Mouse (Mus musculus): ENCODE measurements at regions not wholly inside any gene's neighbourhood (a gene's known extent, or its start where the extent isn't known, plus 50 kb on each side); places are given as distances from the start of the nearest gene placed in this dataset.

- Histone ChIP-seq H3K27ac (no peak overlapping the region), H3K4me3 (no peak overlapping the region)
- DNase-seq (ENCODE audit: extremely low spot score in 1 of 2, low spot score in 2 of 2) = no peak
- intact Hi-C loops (cut with DNase I) = no loop called here
- TF ChIP-seq CTCF (IDR thresholded peaks at IDR 0.05) = no peak
Measured at GRCm38 (mm10) chr1:23462411-23462810, 64.8 kb upstream of the Ogfrl1 start.

DNA sequence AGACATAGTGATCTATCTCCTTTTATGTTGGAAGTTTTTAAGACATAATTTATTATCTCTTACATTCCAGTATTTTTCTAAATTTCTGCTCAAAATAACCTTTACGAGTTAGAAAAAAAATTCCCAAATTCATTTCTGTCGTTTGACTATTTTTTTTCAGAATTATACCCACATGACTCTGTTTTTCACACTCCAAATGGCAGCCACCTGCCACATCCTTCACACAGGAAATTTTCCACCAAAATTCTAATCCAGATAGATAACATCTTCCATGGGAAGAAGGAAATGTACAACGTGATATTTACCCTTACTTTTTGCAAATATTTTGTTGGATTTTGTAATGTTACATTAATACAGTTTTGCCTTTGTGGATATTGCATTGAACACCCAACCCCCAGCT lies 66.5 kb upstream of the Ogfrl1 start:
- H3K4me3 ChIP-seq = no peak overlapping the region
- intact Hi-C loops (cut with DNase I) = no loop called here
- no peak for DNase-seq (ENCODE audit: extremely low spot score in 1 of 2, low spot score in 2 of 2)
- H3K27ac ChIP-seq = no peak overlapping the region
- no peak for TF ChIP-seq CTCF (IDR thresholded peaks at IDR 0.05)

DNA sequence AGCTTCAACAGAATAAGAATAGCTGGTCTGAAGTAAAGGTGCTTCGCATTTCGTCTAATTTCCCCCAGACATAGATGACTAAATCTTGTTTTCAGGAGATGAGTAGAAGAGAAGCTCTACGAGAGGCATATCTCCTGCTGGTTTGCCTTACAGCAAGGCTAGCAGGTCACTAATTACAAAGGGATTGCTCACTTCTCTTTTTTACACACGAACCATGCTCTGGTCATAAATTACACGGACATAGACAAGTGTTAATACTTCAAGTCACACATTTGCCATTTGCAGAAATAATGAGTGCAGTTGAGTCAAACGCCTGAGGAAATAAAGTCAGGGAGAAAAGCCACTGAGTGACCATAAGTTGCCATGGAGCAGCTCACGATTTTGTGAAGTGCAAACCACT lies 68.8 kb upstream of the Ogfrl1 start:
- DNase-seq (ENCODE audit: extremely low spot score in 1 of 2, low spot score in 2 of 2) = no peak
- no peak for TF ChIP-seq CTCF (IDR thresholded peaks at IDR 0.05)
- Histone ChIP-seq H3K4me3 (no peak overlapping the region), H3K27ac (no peak overlapping the region)
- intact Hi-C loops (cut with DNase I) = no loop called here

GRCm38 (mm10) chr1:23467405-23467804 lies 69.8 kb upstream of the Ogfrl1 start:
- intact Hi-C loops (cut with DNase I) = no loop called here
- no peak overlapping the region for H3K4me3 ChIP-seq
- no peak overlapping the region for H3K27ac ChIP-seq
- TF ChIP-seq CTCF (IDR thresholded peaks at IDR 0.05) = no peak
- no peak for DNase-seq (ENCODE audit: extremely low spot score in 1 of 2, low spot score in 2 of 2)

GRCm38 (mm10) chr1:23480776-23481320 lies 83.3 kb upstream of the Ogfrl1 start:
- intact Hi-C loops (cut with DNase I) = no loop called here
- DNase-seq (ENCODE audit: extremely low spot score in 1 of 2, low spot score in 2 of 2) = no peak

GRCm38 (mm10) chr1:23484566-23484965 lies 87.0 kb upstream of the Ogfrl1 start:
- no peak for DNase-seq (ENCODE audit: extremely low spot score in 1 of 2, low spot score in 2 of 2)
- intact Hi-C loops (cut with DNase I) = no loop called here
- no peak for TF ChIP-seq CTCF (IDR thresholded peaks at IDR 0.05)

More at GRCm38 (mm10) chr1:23480776-23481320, 83.3 kb upstream of the Ogfrl1 start:
- H3K27ac ChIP-seq = no peak overlapping the region
- no peak for TF ChIP-seq CTCF (IDR thresholded peaks at IDR 0.05)
- H3K4me3 ChIP-seq = no peak overlapping the region

DNA sequence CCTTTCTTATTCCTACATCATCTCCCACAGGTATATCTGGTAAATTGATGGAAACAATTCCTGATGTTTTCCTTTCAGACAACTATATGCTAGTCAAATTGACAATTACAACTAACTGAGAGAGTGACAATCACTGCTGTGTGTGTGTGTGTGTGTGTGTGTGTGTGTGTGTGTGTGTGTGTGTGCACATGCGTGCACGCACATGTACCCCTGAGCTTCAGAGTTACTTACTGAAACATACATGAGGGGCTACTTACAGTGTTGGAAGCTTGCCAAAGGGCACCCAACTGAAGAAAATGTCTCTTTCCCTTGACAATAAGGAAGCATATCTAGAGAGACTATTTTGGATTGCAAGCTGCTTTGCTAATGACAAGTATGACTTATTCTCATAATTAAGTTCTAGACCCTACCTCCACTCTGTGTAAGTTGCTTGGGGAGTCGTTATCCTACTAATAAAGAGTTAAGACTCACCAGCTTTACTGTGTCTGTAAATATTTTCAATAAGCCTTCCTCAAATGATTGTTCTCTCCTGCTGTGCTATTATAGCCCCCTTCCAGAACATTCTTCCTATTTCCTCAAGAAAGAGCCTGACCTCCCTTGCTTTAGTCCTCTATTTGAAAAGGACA lies 87.7 kb upstream of the Ogfrl1 start:
- intact Hi-C loops (cut with DNase I) = no loop called here

More at GRCm38 (mm10) chr1:23484566-23484965, 87.0 kb upstream of the Ogfrl1 start:
- Histone ChIP-seq H3K27ac (no peak overlapping the region), H3K4me3 (no peak overlapping the region)

GRCm38 (mm10) chr1:23487031-23487430 lies 89.5 kb upstream of the Ogfrl1 start:
- TF ChIP-seq CTCF (IDR thresholded peaks at IDR 0.05) = no peak
- no peak overlapping the region for H3K4me3 ChIP-seq
- H3K27ac ChIP-seq = no peak overlapping the region
- no peak for DNase-seq (ENCODE audit: extremely low spot score in 1 of 2, low spot score in 2 of 2)
- intact Hi-C loops (cut with DNase I) = no loop called here

More for the DNA sequence above, 87.7 kb upstream of the Ogfrl1 start:
- H3K27ac ChIP-seq = no peak overlapping the region
- no peak overlapping the region for H3K4me3 ChIP-seq
- no peak for TF ChIP-seq CTCF (IDR thresholded peaks at IDR 0.05)
- no peak for DNase-seq (ENCODE audit: extremely low spot score in 1 of 2, low spot score in 2 of 2)

DNA sequence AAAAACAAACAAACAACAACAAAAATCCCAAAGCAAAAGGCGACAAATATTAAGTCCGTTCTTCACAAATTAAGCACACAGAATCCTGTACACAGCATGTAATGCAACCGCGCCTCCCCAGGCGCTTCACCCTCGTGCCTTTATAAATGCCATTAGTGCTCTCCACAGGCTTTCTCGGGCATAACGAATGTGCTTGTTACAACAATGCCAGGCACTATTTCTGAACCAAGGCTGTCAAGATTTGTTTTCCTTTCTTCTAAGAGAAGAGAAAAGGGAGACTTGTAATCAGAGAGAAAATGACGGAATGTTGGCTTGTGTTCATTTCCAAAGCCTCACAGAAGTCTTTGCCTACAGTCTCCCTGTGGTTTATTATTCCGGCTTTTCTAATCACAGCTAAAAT lies 93.1 kb upstream of the Ogfrl1 start:
- no peak for DNase-seq (ENCODE audit: extremely low spot score in 1 of 2, low spot score in 2 of 2)
- intact Hi-C loops (cut with DNase I) = no loop called here
- no peak overlapping the region for H3K27ac ChIP-seq
- TF ChIP-seq CTCF (IDR thresholded peaks at IDR 0.05) = no peak; the same call in 1 of the 2 replicates
- no peak overlapping the region for H3K4me3 ChIP-seq

DNA sequence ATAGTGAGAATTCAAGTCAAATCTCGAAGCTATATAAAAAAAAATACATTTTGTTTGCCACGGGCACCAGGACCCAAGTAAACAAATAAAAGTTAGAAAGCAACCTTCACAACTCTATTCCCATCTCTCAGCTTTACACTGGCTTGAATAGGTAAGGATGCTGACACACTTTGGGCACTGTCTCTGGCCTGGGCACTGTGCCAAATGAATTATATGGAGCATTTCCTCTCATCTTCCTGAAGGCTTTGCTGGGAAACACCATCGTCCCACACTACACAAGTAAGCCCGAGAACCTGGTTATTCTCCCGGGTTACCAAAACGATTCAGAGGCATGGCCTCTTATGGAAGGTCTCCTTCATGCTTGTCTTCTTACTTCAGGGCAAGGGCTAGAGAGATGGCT lies 93.5 kb upstream of the Ogfrl1 start:
- TF ChIP-seq CTCF (IDR thresholded peaks at IDR 0.05) = no peak
- no peak for DNase-seq (ENCODE audit: extremely low spot score in 1 of 2, low spot score in 2 of 2)

DNA sequence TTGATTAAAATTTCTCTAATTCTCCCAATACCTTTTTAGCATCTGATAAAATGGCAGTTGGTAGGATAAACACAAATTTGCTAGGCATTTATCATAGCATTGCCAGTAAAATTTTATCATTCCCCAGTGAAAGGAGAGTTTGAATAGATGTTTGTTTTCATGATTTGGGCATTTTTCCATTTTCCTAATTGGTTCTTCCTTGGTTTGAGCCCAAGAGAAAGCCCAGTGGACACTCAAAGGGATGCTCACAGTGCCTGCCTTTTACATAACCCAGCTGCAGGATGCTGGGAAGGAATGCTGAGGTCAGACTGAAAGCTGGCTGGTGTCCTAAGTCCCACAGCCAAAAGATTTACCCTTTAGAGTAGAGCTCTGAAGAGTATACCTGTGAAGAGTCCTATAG lies 95.4 kb upstream of the Ogfrl1 start:
- H3K27ac ChIP-seq = no peak overlapping the region
- TF ChIP-seq CTCF (IDR thresholded peaks at IDR 0.05) = no peak
- no peak for DNase-seq (ENCODE audit: extremely low spot score in 1 of 2, low spot score in 2 of 2)
- H3K4me3 ChIP-seq = no peak overlapping the region
- intact Hi-C loops (cut with DNase I) = no loop called here

More for the DNA sequence above, 93.5 kb upstream of the Ogfrl1 start:
- H3K27ac ChIP-seq = no peak overlapping the region
- H3K4me3 ChIP-seq = no peak overlapping the region
- intact Hi-C loops (cut with DNase I) = no loop called here

DNA sequence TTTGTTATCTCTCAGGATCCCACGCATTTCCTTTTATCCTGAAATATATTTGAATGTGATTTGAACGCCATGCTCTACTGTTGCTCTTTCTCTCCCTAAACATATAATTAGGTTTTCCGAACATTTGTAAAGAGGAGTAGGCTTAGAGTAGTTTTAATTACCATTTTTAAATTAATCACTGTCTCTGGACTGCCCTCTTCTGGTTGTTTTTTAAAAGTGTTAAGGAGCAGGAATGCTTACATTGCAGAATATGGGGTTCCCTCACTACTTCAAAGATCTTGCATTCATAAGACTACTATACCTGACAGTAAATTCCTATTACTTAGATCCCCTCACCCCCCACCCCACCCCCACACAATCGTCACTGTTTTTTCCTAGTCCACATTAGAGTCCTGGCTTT lies 97.8 kb upstream of the Ogfrl1 start:
- intact Hi-C loops (cut with DNase I) = loop anchor here (2.0 kb wide), 2 partner anchors 113 to 171 kb away; no protein-coding TSS in a partner anchor
- Histone ChIP-seq H3K4me3 (no peak overlapping the region), H3K27ac (no peak overlapping the region)
- TF ChIP-seq CTCF (IDR thresholded peaks at IDR 0.05) = peak; percentile 67
- no peak for DNase-seq (ENCODE audit: extremely low spot score in 1 of 2, low spot score in 2 of 2)

GRCm38 (mm10) chr1:23520113-23520512 lies 122.5 kb upstream of the Ogfrl1 start:
- intact Hi-C loops (cut with DNase I) = no loop called here
- DNase-seq (ENCODE audit: extremely low spot score in 1 of 2, low spot score in 2 of 2) = no peak
- TF ChIP-seq CTCF (IDR thresholded peaks at IDR 0.05) = no peak
- H3K27ac ChIP-seq = no peak overlapping the region
- no peak overlapping the region for H3K4me3 ChIP-seq
